Mouse (Mus musculus): ENCODE measurements around the gene Rps6ka1.
A peak's percentile ranks its signal among the peaks of the same experiment; 100 is the strongest.

Gene Rps6ka1

GRCm38 (mm10) chr4:133896984-133897383, 9.4 kb upstream of the Rps6ka1 start:
- no peak for DNase-seq

GRCm38 (mm10) chr4:133896002-133896401, 8.4 kb upstream of the Rps6ka1 start:
- no peak for DNase-seq

GRCm38 (mm10) chr4:133887249-133887648, 348 bp downstream of the Rps6ka1 start:
- peak; percentile 36 for DNase-seq

- DNase-seq: no peak
These were observed 1.6 kb downstream of the Rps6ka1 start for GRCm38 (mm10) chr4:133885991-133886501.

GRCm38 (mm10) chr4:133885331-133885730, 2.3 kb downstream of the Rps6ka1 start:
- no peak for DNase-seq

GRCm38 (mm10) chr4:133884888-133885287, 2.7 kb downstream of the Rps6ka1 start:
- DNase-seq: no peak

- DNase-seq: no peak
These were observed 3.4 kb downstream of the Rps6ka1 start for GRCm38 (mm10) chr4:133884127-133884753.

- DNase-seq: no peak
These were observed 5.7 kb downstream of the Rps6ka1 start for GRCm38 (mm10) chr4:133881851-133882250.

- DNase-seq: no peak
These were observed 6.2 kb downstream of the Rps6ka1 start for GRCm38 (mm10) chr4:133881399-133881798.

- no peak for DNase-seq
These were observed 8.3 kb downstream of the Rps6ka1 start for GRCm38 (mm10) chr4:133879145-133879902.

- DNase-seq: no peak
These were observed 9.5 kb downstream of the Rps6ka1 start for GRCm38 (mm10) chr4:133877850-133878755.

- DNase-seq: no peak
These were observed 12.6 kb downstream of the Rps6ka1 start for GRCm38 (mm10) chr4:133874865-133875517.

- DNase-seq: no peak
These were observed 13.4 kb downstream of the Rps6ka1 start for GRCm38 (mm10) chr4:133873926-133874864.

- no peak for DNase-seq
These were observed 14.2 kb downstream of the Rps6ka1 start for GRCm38 (mm10) chr4:133873431-133873851.

- no peak for DNase-seq
These were observed 14.7 kb downstream of the Rps6ka1 start for GRCm38 (mm10) chr4:133872812-133873300.

- DNase-seq: no peak
These were observed 15.3 kb downstream of the Rps6ka1 start for GRCm38 (mm10) chr4:133872222-133872811.

- no peak for DNase-seq
These were observed 22.4 kb downstream of the Rps6ka1 start for GRCm38 (mm10) chr4:133865231-133865630.

GRCm38 (mm10) chr4:133864380-133864981, 23.1 kb downstream of the Rps6ka1 start:
- no peak for DNase-seq

GRCm38 (mm10) chr4:133863795-133864379, 23.7 kb downstream of the Rps6ka1 start:
- DNase-seq: no peak

- DNase-seq: no peak
These were observed 30.1 kb downstream of the Rps6ka1 start for GRCm38 (mm10) chr4:133857527-133857926.

Data from right cerebral cortex, postnatal 25 days (tissue).